Mouse (Mus musculus) kidney, embryonic 16.5 days (tissue): ENCODE results near the gene Dnmt3a. TPM values are rescaled to one million over a fixed set of nuclear protein-coding genes. Genes with fewer than 3 reads are reported as not detected.
A peak's percentile ranks its signal among the peaks of the same experiment; 100 is the strongest.

Experiments
- ATAC-seq: fragments of 200-750 bp; cut with Nextera tagmentation; 2 replicates; pipeline ENCODE4 v1.8.0; 2017; ENCODE audit warnings: moderate TSS enrichment; ENCODE audit not compliant: low FRiP score, low TSS enrichment
- H3K27ac ChIP-seq: fragments of 300-500 bp; sonication (generic); 2 replicates; pipeline ENCODE4 v1.5.1; 2014; ENCODE audit warnings: low read length
- H3K27me3 ChIP-seq: fragments of 300-500 bp; sonication (generic); 2 replicates; pipeline ENCODE4 v1.6.1; 2014; ENCODE audit warnings: low read length, control low read depth, mixed read lengths; ENCODE audit not compliant: insufficient read depth
- H3K36me3 ChIP-seq: fragments of 300-500 bp; sonication (generic); 2 replicates; pipeline ENCODE4 v1.6.1; 2014; ENCODE audit warnings: low read length, control low read depth, mixed read lengths; ENCODE audit not compliant: insufficient read depth
- H3K4me1 ChIP-seq: fragments of 300-500 bp; sonication (generic); 2 replicates; pipeline ENCODE4 v1.6.1; 2014; ENCODE audit warnings: low read length, control low read depth, mixed read lengths; ENCODE audit not compliant: insufficient read depth
- H3K4me2 ChIP-seq: fragments of 300-500 bp; sonication (generic); replicated peaks from 2 replicates; pipeline ENCODE4 v1.6.1; 2014; ENCODE audit warnings: low read depth, low read length
- H3K4me3 ChIP-seq: fragments of 300-500 bp; sonication (generic); 2 replicates; pipeline ENCODE4 v1.5.1; 2014; ENCODE audit warnings: mild to moderate bottlenecking, low read length
- H3K9ac ChIP-seq: fragments of 300-500 bp; sonication (generic); replicated peaks from 2 replicates; pipeline ENCODE4 v1.6.1; 2014; ENCODE audit warnings: low read length
- H3K9me3 ChIP-seq: fragments of 300-500 bp; sonication (generic); 2 replicates; pipeline ENCODE4 v1.6.1; 2016; ENCODE audit warnings: low read length, control low read depth
- WGBS: fragments of 180-500 bp; shearing (Covaris S2); extraction: QIAGEN DNeasy Blood & Tissue Kit; methylation state at CpG from one replicate; pipeline ENCODE4 v1.1.7; 2014; 5-methylcytosine and 5-hydroxymethylcytosine counted together
- polyA plus RNA-seq: library from polyadenylated mRNA; unstranded; fragments of >200 nt; fragmentation: Nextera tagmentation; extraction: Ambion mirVana; gene quantifications from 2 replicates; pipeline ENCODE4 v1.2.1, GENCODE M21; 2015

Gene Dnmt3a
- polyA plus RNA-seq, 1 experiment from 2014 or later: 88.1 TPM

GRCm38 (mm10) chr12:3770546-3770945 is 35.3 kb upstream of the Dnmt3a start:
- H3K27me3 ChIP-seq: no peaks in the 10 kb centered on the region
- no peak for ATAC-seq
- WGBS: 88% methylated on average over 2 of the region's 2 CpGs
- peaks cover 4% of the 10 kb centered on the region; the same call in 1 of the 2 replicates for H3K36me3 ChIP-seq
- H3K27ac ChIP-seq: no peak overlapping the region
- peaks cover 6% of the 10 kb centered on the region; the same call in 1 of the 2 replicates for H3K4me1 ChIP-seq
- no peak overlapping the region for H3K9ac ChIP-seq
- no peak overlapping the region for H3K4me3 ChIP-seq
- H3K9me3 ChIP-seq: no peaks in the 10 kb centered on the region
- H3K4me2 ChIP-seq: no peak overlapping the region

GRCm38 (mm10) chr12:3771080-3771479 is 34.7 kb upstream of the Dnmt3a start:
- no peak overlapping the region for H3K27ac ChIP-seq
- H3K27me3 ChIP-seq: no peaks in the 10 kb centered on the region
- no peaks in the 10 kb centered on the region for H3K9me3 ChIP-seq
- no peak overlapping the region for H3K4me3 ChIP-seq
- H3K4me1 ChIP-seq: peaks cover 6% of the 10 kb centered on the region; the same call in 1 of the 2 replicates
- ATAC-seq: no peak
- no peak overlapping the region for H3K9ac ChIP-seq
- no peak overlapping the region for H3K4me2 ChIP-seq
- WGBS: 90% methylated on average over 2 of the region's 2 CpGs
- peaks cover 6% of the 10 kb centered on the region; the same call in 1 of the 2 replicates for H3K36me3 ChIP-seq

GRCm38 (mm10) chr12:3773643-3774042 is 32.2 kb upstream of the Dnmt3a start:
- H3K9ac ChIP-seq: no peak overlapping the region
- H3K36me3 ChIP-seq: peaks cover 10% of the 10 kb centered on the region; the same call in 1 of the 2 replicates
- H3K4me2 ChIP-seq: no peak overlapping the region
- 83% methylated on average over 3 of the region's 3 CpGs for WGBS
- no peak for ATAC-seq
- no peaks in the 10 kb centered on the region for H3K27me3 ChIP-seq
- no peaks in the 10 kb centered on the region for H3K9me3 ChIP-seq
- H3K4me1 ChIP-seq: peaks cover 22% of the 10 kb centered on the region
- H3K4me3 ChIP-seq: no peak overlapping the region
- H3K27ac ChIP-seq: no peak overlapping the region

GRCm38 (mm10) chr12:3776015-3776414 is 29.8 kb upstream of the Dnmt3a start:
- peaks cover 10% of the 10 kb centered on the region; the same call in 1 of the 2 replicates for H3K36me3 ChIP-seq
- H3K9ac ChIP-seq: no peak overlapping the region
- no peak overlapping the region for H3K4me3 ChIP-seq
- H3K4me2 ChIP-seq: no peak overlapping the region
- WGBS: 93% methylated on average over 2 of the region's 2 CpGs
- H3K4me1 ChIP-seq: peaks cover 45% of the 10 kb centered on the region
- no peaks in the 10 kb centered on the region for H3K27me3 ChIP-seq
- no peaks in the 10 kb centered on the region for H3K9me3 ChIP-seq
- no peak overlapping the region for H3K27ac ChIP-seq
- ATAC-seq: no peak

- Histone ChIP-seq H3K27ac (peak overlapping the region; percentile 66), H3K9ac (no peak overlapping the region), H3K27me3 (no peaks in the 10 kb centered on the region), H3K36me3 (peaks cover 10% of the 10 kb centered on the region; the same call in 1 of the 2 replicates), H3K4me3 (no peak overlapping the region), H3K9me3 (no peaks in the 10 kb centered on the region), H3K4me2 (no peak overlapping the region), H3K4me1 (peaks cover 57% of the 10 kb centered on the region)
- ATAC-seq: peak; percentile 37
- 63% methylated on average over 5 of the region's 5 CpGs for WGBS
Measured at GRCm38 (mm10) chr12:3777682-3778081, 28.1 kb upstream of the Dnmt3a start.

- peaks cover 8% of the 10 kb centered on the region; the same call in 1 of the 2 replicates for H3K36me3 ChIP-seq
- no peak for ATAC-seq
- 71% methylated on average over 6 of the region's 6 CpGs for WGBS
- peaks cover 57% of the 10 kb centered on the region for H3K4me1 ChIP-seq
- H3K4me2 ChIP-seq: no peak overlapping the region
- no peaks in the 10 kb centered on the region for H3K9me3 ChIP-seq
- H3K27ac ChIP-seq: peak overlapping the region; percentile 66
- H3K9ac ChIP-seq: 0 out of 2 replicates have a peak overlapping the region, but pooled peaks have one; percentile 14
- H3K4me3 ChIP-seq: no peak overlapping the region
- H3K27me3 ChIP-seq: no peaks in the 10 kb centered on the region
Measured at GRCm38 (mm10) chr12:3778286-3778685, 27.5 kb upstream of the Dnmt3a start.

GRCm38 (mm10) chr12:3779639-3780038 is 26.2 kb upstream of the Dnmt3a start:
- H3K4me3 ChIP-seq: no peak overlapping the region
- no peak overlapping the region for H3K9ac ChIP-seq
- peaks cover 71% of the 10 kb centered on the region for H3K4me1 ChIP-seq
- no peak overlapping the region for H3K27ac ChIP-seq
- no peak for ATAC-seq
- WGBS: 70% methylated on average over 2 of the region's 2 CpGs
- H3K36me3 ChIP-seq: peaks cover 6% of the 10 kb centered on the region; the same call in 1 of the 2 replicates
- H3K9me3 ChIP-seq: no peaks in the 10 kb centered on the region
- H3K4me2 ChIP-seq: no peak overlapping the region
- no peaks in the 10 kb centered on the region for H3K27me3 ChIP-seq

GRCm38 (mm10) chr12:3780405-3780891 is 25.4 kb upstream of the Dnmt3a start:
- WGBS: 5% methylated on average over 8 of the region's 8 CpGs
- H3K9ac ChIP-seq: peak overlapping the region; percentile 43
- no peaks in the 10 kb centered on the region for H3K27me3 ChIP-seq
- peaks cover 6% of the 10 kb centered on the region; the same call in 1 of the 2 replicates for H3K36me3 ChIP-seq
- no peak overlapping the region for H3K4me2 ChIP-seq
- H3K4me1 ChIP-seq: peaks cover 73% of the 10 kb centered on the region
- H3K4me3 ChIP-seq: no peak overlapping the region
- peak overlapping the region; percentile 97 for H3K27ac ChIP-seq
- peak; percentile 55 for ATAC-seq
- H3K9me3 ChIP-seq: no peaks in the 10 kb centered on the region

- peak; percentile 62 for ATAC-seq
- Histone ChIP-seq H3K27ac (peak overlapping the region; percentile 97), H3K4me2 (0 out of 2 replicates have a peak overlapping the region, but pooled peaks have one; percentile 7), H3K4me1 (peaks cover 78% of the 10 kb centered on the region), H3K4me3 (no peak overlapping the region), H3K9ac (peak overlapping the region; percentile 43), H3K36me3 (peaks cover 4% of the 10 kb centered on the region; the same call in 1 of the 2 replicates), H3K27me3 (no peaks in the 10 kb centered on the region), H3K9me3 (no peaks in the 10 kb centered on the region)
- WGBS: 21% methylated on average over 7 of the region's 7 CpGs
Measured at GRCm38 (mm10) chr12:3780931-3781471, 24.8 kb upstream of the Dnmt3a start.

GRCm38 (mm10) chr12:3781482-3781881 is 24.3 kb upstream of the Dnmt3a start:
- WGBS: 7% methylated on average over 8 of the region's 8 CpGs
- Histone ChIP-seq H3K9ac (peak overlapping the region; percentile 43; the same call in 1 of the 2 replicates), H3K9me3 (no peaks in the 10 kb centered on the region), H3K4me2 (0 out of 2 replicates have a peak overlapping the region, but pooled peaks have one; percentile 7), H3K4me3 (no peak overlapping the region), H3K27ac (peak overlapping the region; percentile 97), H3K4me1 (peaks cover 79% of the 10 kb centered on the region), H3K36me3 (no peaks in the 10 kb centered on the region), H3K27me3 (no peaks in the 10 kb centered on the region)
- peak; percentile 89 for ATAC-seq
